Mouse (Mus musculus): ENCODE measurements around the gene Cd86.

GRCm38 (mm10) chr16:36670590-36670989 lies 4.7 kb upstream of the Cd86 start:
- TF ChIP-seq CTCF (conservative IDR thresholded peaks at IDR 0.05; ENCODE audit: low read length) (no peak), NANOG (IDR thresholded peaks at IDR 0.05; ENCODE audit: borderline replicate concordance, low read length) (no peak)
